Mouse (Mus musculus) G1E (cell line): ENCODE measurements around the gene Arid5b.

ENCODE experiments used
- CTCF ChIP-seq: IDR thresholded peaks from 2 replicates; pipeline ENCODE4 v1.5.1; 2012; ENCODE audit warnings: low read depth, low read length, inconsistent platforms, mixed read lengths
- GATA1 ChIP-seq: IDR thresholded peaks from 2 replicates; pipeline ENCODE4 v1.6.1; 2012; ENCODE audit warnings: borderline replicate concordance, low read length, inconsistent platforms, mixed read lengths
- POLR2AphosphoS5 ChIP-seq: IDR thresholded peaks from 2 replicates; pipeline ENCODE4 v1.6.1; 2012; ENCODE audit warnings: low read depth, low read length, inconsistent platforms; ENCODE audit not compliant: insufficient replicate concordance
- TAL1 ChIP-seq: conservative IDR thresholded peaks from 2 replicates; pipeline ENCODE4 v1.6.1; 2012; ENCODE audit warnings: low read depth, low read length, inconsistent platforms, mixed read lengths

DNA sequence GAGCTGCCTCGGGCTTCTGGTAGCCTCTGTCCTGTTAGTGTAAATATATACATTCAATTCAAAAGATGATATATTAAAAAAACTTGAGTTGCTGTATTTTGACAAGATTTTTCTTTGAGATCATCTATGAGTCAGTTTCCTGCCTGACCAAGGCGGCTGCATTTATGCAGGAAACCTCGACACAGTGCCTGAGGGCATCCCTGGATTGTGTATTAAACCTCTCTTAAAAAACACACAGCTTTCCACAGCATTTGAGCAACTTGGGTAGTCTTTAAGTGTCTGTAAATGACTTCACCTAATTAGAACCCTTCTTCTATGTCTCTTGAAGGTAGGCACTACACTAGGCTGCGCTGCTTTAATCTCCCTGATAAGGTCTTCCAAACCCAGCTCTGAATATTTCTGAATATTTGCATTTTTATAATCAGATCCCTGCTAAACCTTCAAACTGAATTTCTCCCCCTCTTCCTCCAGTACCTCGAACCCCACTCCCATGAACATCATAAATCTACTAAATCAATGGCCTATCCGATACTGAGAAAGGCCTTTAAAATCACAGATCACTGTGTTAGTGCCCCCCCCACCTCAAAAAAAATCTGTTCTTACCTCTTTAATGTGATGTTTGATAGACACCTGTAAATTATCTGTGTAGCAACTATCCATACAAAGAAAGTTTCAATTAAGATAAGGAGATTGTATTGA is 2.7 kb upstream of the Arid5b start:
- TF ChIP-seq CTCF (no peak), GATA1 (no peak), TAL1 (no peak), POLR2AphosphoS5 (no peak)
